Comparison of ENCODE assay signal across 11 mouse cellular contexts in the genomic region with DNA sequence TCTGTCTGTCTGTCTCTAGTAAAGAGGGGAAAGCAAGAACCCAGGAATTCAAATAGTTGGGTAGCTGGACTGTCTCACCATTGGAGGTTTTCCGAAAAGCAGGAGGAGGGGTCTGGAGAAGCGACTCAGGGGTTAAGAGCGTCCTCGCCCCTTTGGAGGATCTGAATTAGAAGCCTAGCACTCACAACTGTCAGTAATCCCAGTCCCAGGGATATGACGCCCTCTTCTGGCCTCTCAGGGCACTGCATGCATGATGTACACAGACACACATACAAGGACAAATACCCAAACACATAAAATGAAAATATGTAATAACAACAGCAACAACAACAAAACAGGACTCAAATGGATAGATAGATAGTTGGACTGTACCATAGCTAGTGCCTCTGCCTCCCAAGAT. TPM values are rescaled to one million over a fixed set of nuclear protein-coding genes. Genes with fewer than 3 reads are reported as not detected.
DNase-seq lines count a peak whose midpoint lies in the region; ATAC-seq and TF ChIP-seq lines count a peak whose summit lies in the region.
"Had no signal": no experiment of that assay in that cellular context is flagged by ENCODE, and none has a peak within 500 bp of the region (broad histone marks: within the 10 kb centered on the region; RNA-seq: fewer than 3 reads in every experiment).

No protein-coding gene starts in this region.

- no peak for ATAC-seq in lung, postnatal 0 days
- ATAC-seq: forebrain, embryonic 13.5 days; hindbrain, embryonic 16.5 days had no signal

- no peaks in the 10 kb centered on the region for H3K36me3 ChIP-seq in lung, postnatal 0 days (ENCODE audit: insufficient read depth, low read length)

- H3K9me3 ChIP-seq in lung, postnatal 0 days (ENCODE audit: low read length), result no peaks in the 10 kb centered on the region
- H3K9me3 ChIP-seq: forebrain, embryonic 13.5 days had no signal

- no peaks in the 10 kb centered on the region for H3K4me1 ChIP-seq in lung, postnatal 0 days (ENCODE audit: insufficient read depth, low read depth, low read length)
- H3K4me1 ChIP-seq: forebrain, embryonic 13.5 days had no signal

- WGBS in lung, postnatal 0 days, result 26% methylated on average over 5 of the region's 5 CpGs

- no peak overlapping the region for H3K9ac ChIP-seq in lung, postnatal 0 days (replicated peaks; ENCODE audit: low read depth)
- H3K9ac ChIP-seq: forebrain, embryonic 13.5 days had no signal

- peaks cover 10% of the 10 kb centered on the region for H3K27me3 ChIP-seq in lung, postnatal 0 days (replicated peaks; ENCODE audit: insufficient read depth, low read length)

- intact Hi-C loops in gastrocnemius, adult 2 months (cut with DNase I), result no loop called here

- H3K4me2 ChIP-seq in lung, postnatal 0 days (replicated peaks; ENCODE audit: low read depth, low read length), result no peak overlapping the region
- H3K4me2 ChIP-seq: forebrain, embryonic 13.5 days had no signal

- no peak for TF ChIP-seq EP300 in lung, postnatal 0 days (IDR thresholded peaks at IDR 0.05)

- no peak overlapping the region for H3K27ac ChIP-seq in gastrocnemius, adult 2 months
- no peak overlapping the region for H3K27ac ChIP-seq in lung, postnatal 0 days (ENCODE audit: low read length)
- H3K27ac ChIP-seq: forebrain, embryonic 13.5 days had no signal

- no peak overlapping the region for H3K4me3 ChIP-seq in gastrocnemius, adult 2 months
- no peak overlapping the region for H3K4me3 ChIP-seq in lung, postnatal 0 days (ENCODE audit: low read depth, low read length)
- H3K4me3 ChIP-seq: forebrain, embryonic 13.5 days had no signal

- peak; percentile 47 for TF ChIP-seq CTCF in gastrocnemius, adult 2 months (IDR thresholded peaks at IDR 0.05)
- TF ChIP-seq CTCF in lung, postnatal 0 days (IDR thresholded peaks at IDR 0.05), result peak; percentile 67

- no peak for DNase-seq in gastrocnemius, adult 2 months
- no peak for DNase-seq in gastrocnemius, adult 8-10 months (ENCODE audit: low spot score in 2 of 2)
- no peak for DNase-seq in lung, postnatal 0 days (ENCODE audit: low spot score)
- no peak for DNase-seq in lung, adult 18-20 months
- peak; percentile 86 for DNase-seq in ZHBTc4 (ENCODE audit: low read depth, low spot score)
- peak; percentile 36 for DNase-seq in naive thymus-derived CD4-positive, alpha-beta T cell, adult 2 months (ENCODE audit: low read depth)
- no peak for DNase-seq in Muller cell, postnatal 12 days (ENCODE audit: inconsistent ontology term)
- no peak for DNase-seq in thymus, postnatal 10 days (ENCODE audit: low spot score in 2 of 2)
- DNase-seq: layer of hippocampus, postnatal 36 days had no signal

RNA-seq across cellular contexts. Expression of gene Cldn7, which starts 4.0 kb away (rescaled TPM):
- total RNA-seq in gastrocnemius, adult 2 months (2021), result not detected
- not detected for total RNA-seq in gastrocnemius, adult 8-10 months (2022)
- polyA plus RNA-seq in lung, postnatal 0 days (2015; fragmentation: Nextera tagmentation; extraction: Ambion mirVana), result 212 and 230 TPM in 2 replicates
- total RNA-seq: layer of hippocampus, postnatal 36 days had no signal

RNA-seq across cellular contexts. Expression of gene Slc2a4, which starts 12.6 kb away (rescaled TPM):
- total RNA-seq in gastrocnemius, adult 2 months (2021), result 100 to 1,000 TPM; 494 to 503 TPM
- total RNA-seq in gastrocnemius, adult 8-10 months (2022), result 100 to 1,000 TPM; 397 to 490 (median 424) TPM
- 3.7 and 4.3 TPM in 2 replicates for polyA plus RNA-seq in lung, postnatal 0 days (2015; fragmentation: Nextera tagmentation; extraction: Ambion mirVana)

RNA-seq across cellular contexts. Expression of gene Ctdnep1, which starts 20.3 kb away (rescaled TPM):
- total RNA-seq in gastrocnemius, adult 2 months (2021), result 100 to 1,000 TPM; 217 to 261 TPM
- total RNA-seq in gastrocnemius, adult 8-10 months (2022), result 100 to 1,000 TPM; 266 to 308 (median 283) TPM
- 23.7 and 24.7 TPM in 2 replicates for polyA plus RNA-seq in lung, postnatal 0 days (2015; fragmentation: Nextera tagmentation; extraction: Ambion mirVana)

RNA-seq across cellular contexts. Expression of gene Elp5, which starts 21.7 kb away (rescaled TPM):
- 10 to 100 TPM; 33.0 to 45.2 TPM for total RNA-seq in gastrocnemius, adult 2 months (2021)
- 10 to 100 TPM; 38.8 to 40.8 (median 39.4) TPM for total RNA-seq in gastrocnemius, adult 8-10 months (2022)
- polyA plus RNA-seq in lung, postnatal 0 days (2015; fragmentation: Nextera tagmentation; extraction: Ambion mirVana), result 65.9 and 72.1 TPM in 2 replicates

RNA-seq across cellular contexts. Expression of gene Ybx2, which starts 25.0 kb away (rescaled TPM):
- 10 to 100 TPM in 1 of 2 experiments, 1 to 10 TPM in 1; 8.0 to 16.5 TPM for total RNA-seq in gastrocnemius, adult 2 months (2021)
- total RNA-seq in gastrocnemius, adult 8-10 months (2022), result 10 to 100 TPM in 1 of 4 experiments, 1 to 10 TPM in 3; 8.5 to 11.4 (median 9.2) TPM
- polyA plus RNA-seq in lung, postnatal 0 days (2015; fragmentation: Nextera tagmentation; extraction: Ambion mirVana), result 1.00 and 1.1 TPM in 2 replicates

Comparison
In these comparisons a context has a peak if more than half of its experiments do, and no peak if none do; other contexts are left out.
1. DNase-seq: peak in ZHBTc4 (single experiment) and naive thymus-derived CD4-positive, alpha-beta T cell, adult 2 months (single experiment); none in gastrocnemius, adult 2 months (single experiment), gastrocnemius, adult 8-10 months (0 of 2), lung, postnatal 0 days (single experiment), lung, adult 18-20 months (0 of 2), Muller cell, postnatal 12 days (single experiment) and thymus, postnatal 10 days (0 of 2).